Mouse (Mus musculus) stomach, embryonic 16.5 days (tissue): ENCODE results near the gene Ngef. TPM values are rescaled to one million over a fixed set of nuclear protein-coding genes. Genes with fewer than 3 reads are reported as not detected.

Source experiments
- ATAC-seq: fragments of 200-750 bp; cut with Nextera tagmentation; 2 replicates; pipeline ENCODE4 v1.8.0; 2017; ENCODE audit warnings: moderate number of reproducible peaks, moderate TSS enrichment; ENCODE audit not compliant: insufficient read depth, low FRiP score
- H3K27ac ChIP-seq: fragments of 300-500 bp; sonication (generic); 2 replicates; pipeline ENCODE4 v1.5.1; 2014; ENCODE audit warnings: low read length
- H3K27me3 ChIP-seq: fragments of 300-500 bp; sonication (generic); 2 replicates; pipeline ENCODE4 v1.6.1; 2014; ENCODE audit warnings: low read length, control low read depth, mixed read lengths; ENCODE audit not compliant: control insufficient read depth, insufficient read depth
- H3K36me3 ChIP-seq: fragments of 300-500 bp; sonication (generic); 2 replicates; pipeline ENCODE4 v1.6.1; 2014; ENCODE audit warnings: low read length; ENCODE audit not compliant: control insufficient read depth, insufficient read depth
- H3K4me1 ChIP-seq: fragments of 300-500 bp; sonication (generic); 2 replicates; pipeline ENCODE4 v1.6.1; 2014; ENCODE audit warnings: low read length, control low read depth, mixed read lengths; ENCODE audit not compliant: control insufficient read depth, insufficient read depth
- H3K4me2 ChIP-seq: fragments of 300-500 bp; sonication (generic); 2 replicates; pipeline ENCODE4 v1.6.1; 2014; ENCODE audit warnings: low read depth, low read length, mixed read lengths
- H3K4me3 ChIP-seq: fragments of 300-500 bp; sonication (generic); replicated peaks from 2 replicates; pipeline ENCODE4 v1.5.1; 2014; ENCODE audit warnings: mild to moderate bottlenecking, low read length
- H3K9ac ChIP-seq: fragments of 300-500 bp; sonication (generic); 2 replicates; pipeline ENCODE4 v1.6.1; 2014; ENCODE audit warnings: low read length
- H3K9me3 ChIP-seq: fragments of 300-500 bp; sonication (generic); replicated peaks from 2 replicates; pipeline ENCODE4 v1.6.1; 2016; ENCODE audit warnings: low read length, control low read depth; ENCODE audit not compliant: control insufficient read depth
- WGBS: fragments of 180-500 bp; shearing (Covaris S2); extraction: QIAGEN DNeasy Blood & Tissue Kit; methylation state at CpG from one replicate; pipeline ENCODE4 v1.1.7; 2014; 5-methylcytosine and 5-hydroxymethylcytosine counted together
- polyA plus RNA-seq: library from polyadenylated mRNA; unstranded; fragments of >200 nt; fragmentation: Nextera tagmentation; extraction: Ambion mirVana; gene quantifications from 2 replicates; pipeline ENCODE4 v1.2.1, GENCODE M21; 2015

The Ngef gene
- polyA plus RNA-seq, 1 experiment from 2014 or later = 11.5 TPM

GRCm38 (mm10) chr1:87449432-87449831, 124.2 kb downstream of the Ngef start:
- H3K27me3 ChIP-seq = no peaks in the 10 kb centered on the region
- H3K27ac ChIP-seq = no peak overlapping the region
- peaks cover 15% of the 10 kb centered on the region for H3K36me3 ChIP-seq
- no peak for ATAC-seq
- H3K9ac ChIP-seq = no peak overlapping the region
- H3K9me3 ChIP-seq = no peaks in the 10 kb centered on the region
- WGBS = 81% methylated on average over 4 of the region's 4 CpGs
- no peaks in the 10 kb centered on the region for H3K4me1 ChIP-seq
- no peak overlapping the region for H3K4me3 ChIP-seq
- no peak overlapping the region for H3K4me2 ChIP-seq

GRCm38 (mm10) chr1:87447183-87448104, 126.2 kb downstream of the Ngef start:
- no peaks in the 10 kb centered on the region for H3K4me1 ChIP-seq
- WGBS = 43% methylated on average over 5 of the region's 5 CpGs
- peaks cover 15% of the 10 kb centered on the region for H3K36me3 ChIP-seq
- H3K4me2 ChIP-seq = no peak overlapping the region
- H3K27ac ChIP-seq = no peak overlapping the region
- H3K4me3 ChIP-seq = no peak overlapping the region
- no peak overlapping the region for H3K9ac ChIP-seq
- H3K9me3 ChIP-seq = no peaks in the 10 kb centered on the region
- H3K27me3 ChIP-seq = no peaks in the 10 kb centered on the region
- no peak for ATAC-seq

GRCm38 (mm10) chr1:87436583-87436982, 137.1 kb downstream of the Ngef start:
- no peak for ATAC-seq
- Histone ChIP-seq H3K27me3 (no peaks in the 10 kb centered on the region), H3K27ac (no peak overlapping the region), H3K4me1 (no peaks in the 10 kb centered on the region), H3K9me3 (no peaks in the 10 kb centered on the region), H3K4me2 (no peak overlapping the region), H3K4me3 (no peak overlapping the region), H3K36me3 (peaks cover 8% of the 10 kb centered on the region; the same call in 1 of the 2 replicates), H3K9ac (no peak overlapping the region)
- WGBS = 70% methylated on average over 6 of the region's 6 CpGs

- no peaks in the 10 kb centered on the region for H3K27me3 ChIP-seq
- no peaks in the 10 kb centered on the region for H3K4me1 ChIP-seq
- H3K27ac ChIP-seq = no peak overlapping the region
- peaks cover 13% of the 10 kb centered on the region for H3K36me3 ChIP-seq
- no peak for ATAC-seq
- H3K9ac ChIP-seq = no peak overlapping the region
- H3K4me2 ChIP-seq = no peak overlapping the region
- WGBS = 85% methylated on average over 2 of the region's 2 CpGs
- H3K9me3 ChIP-seq = no peaks in the 10 kb centered on the region
- no peak overlapping the region for H3K4me3 ChIP-seq
Observed at GRCm38 (mm10) chr1:87435125-87435524, 138.5 kb downstream of the Ngef start.

Other genes starting within 250 kb of the Ngef start
- gene Gigyf2, start 246.9 kb downstream of the Ngef start, polyA plus RNA-seq = 43.1 and 47.0 TPM in 2 replicates
- 5.0 and 5.4 TPM in 2 replicates for gene Kcnj13, start 179.1 kb downstream of the Ngef start, polyA plus RNA-seq
- gene Snorc, start 103.6 kb downstream of the Ngef start, polyA plus RNA-seq = not detected in 2 replicates
- gene Neu2, start 64.0 kb downstream of the Ngef start, polyA plus RNA-seq = 2.8 and 3.1 TPM in 2 replicates
- 6.3 and 8.6 TPM in 2 replicates for gene Inpp5d, start 46.4 kb upstream of the Ngef start, polyA plus RNA-seq
- 26.4 and 28.9 TPM in 2 replicates for gene Atg16l1, start 182.0 kb upstream of the Ngef start, polyA plus RNA-seq
- gene Sag, start 229.8 kb upstream of the Ngef start, polyA plus RNA-seq = 1.1 and 1.4 TPM in 2 replicates